Mouse (Mus musculus): ENCODE data around the gene Mark4. TPM values are rescaled to one million over a fixed set of nuclear protein-coding genes. Genes with fewer than 3 reads are reported as not detected.

Gene Mark4
- total RNA-seq, 2 experiments from 2014 or later, result 17.1 to 17.9 TPM

DNA sequence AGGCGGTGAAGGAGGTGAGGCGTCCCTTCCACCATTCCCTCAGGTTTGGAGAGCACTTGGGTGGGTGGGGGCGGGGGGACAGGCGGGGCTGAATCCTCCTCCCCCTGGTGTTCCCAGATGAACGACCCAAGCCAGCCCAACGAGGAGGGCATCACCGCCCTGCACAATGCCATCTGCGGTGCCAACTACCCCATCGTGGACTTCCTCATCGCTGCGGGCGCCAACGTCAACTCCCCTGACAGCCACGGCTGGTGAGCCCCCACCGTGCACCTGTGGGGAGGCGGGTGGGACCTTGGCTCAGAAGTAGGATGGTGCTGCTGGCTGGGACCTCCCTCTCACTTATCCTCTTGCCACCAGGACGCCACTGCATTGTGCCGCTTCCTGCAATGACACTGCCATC, 83.3 kb downstream of the Mark4 start:
- intact Hi-C loops (cut with DNase I), result no loop called here
- Histone ChIP-seq H3K27ac (no peak overlapping the region), H3K4me3 (no peak overlapping the region)
- no peak for TF ChIP-seq CTCF (IDR thresholded peaks at IDR 0.05)
- no peak for DNase-seq

Small RNA genes within 50 kb of the gene (microRNA-seq; reads per million reads assigned to microRNA genes)
- not detected for gene Mir343

Other genes starting within 250 kb of the Mark4 start
- 1 to 10 TPM; 1.9 to 2.9 TPM for gene Gpr4, start 246.3 kb downstream of the Mark4 start, total RNA-seq (2021)
- 10 to 100 TPM; 41.9 to 52.4 TPM for gene Opa3, start 230.5 kb downstream of the Mark4 start, total RNA-seq (2021)
- 10 to 100 TPM; 13.6 to 17.3 TPM for gene Vasp, start 187.0 kb downstream of the Mark4 start, total RNA-seq (2021)
- under 1 TPM in 1 of 2 experiments, not detected in 1; 0.74 TPM for gene Ppm1n, start 178.8 kb downstream of the Mark4 start, total RNA-seq (2021)
- gene Rtn2, start 176.2 kb downstream of the Mark4 start, total RNA-seq (2021), result 1,000 to 10,000 TPM in 1 of 2 experiments, 100 to 1,000 TPM in 1; 987 to 1,150 TPM
- under 1 TPM; 0.22 to 0.59 TPM for gene Fosb, start 148.8 kb downstream of the Mark4 start, total RNA-seq (2021)
- 10 to 100 TPM; 28.1 to 30.4 TPM for gene Ercc1, start 114.0 kb downstream of the Mark4 start, total RNA-seq (2021)
- gene Cd3eap, start 99.3 kb downstream of the Mark4 start, total RNA-seq (2021), result 10 to 100 TPM; 11.4 to 11.5 TPM
- 1 to 10 TPM; 2.1 to 4.9 TPM for gene Ppp1r13l, start 99.1 kb downstream of the Mark4 start, total RNA-seq (2021)
- 10 to 100 TPM in 1 of 2 experiments, 1 to 10 TPM in 1; 8.5 to 10.7 TPM for gene Ercc2, start 76.8 kb downstream of the Mark4 start, total RNA-seq (2021)
- under 1 TPM; 0.18 to 0.39 TPM for gene Klc3, start 54.7 kb downstream of the Mark4 start, total RNA-seq (2021)
- over 10,000 TPM; 32,173 to 47,719 TPM for gene Ckm, start 54.0 kb downstream of the Mark4 start, total RNA-seq (2021)
- gene Exoc3l2, start 4.5 kb upstream of the Mark4 start, total RNA-seq (2021), result under 1 TPM; 0.41 to 0.73 TPM
- gene Bloc1s3, start 49.5 kb upstream of the Mark4 start, total RNA-seq (2021), result 1 to 10 TPM; 1.7 to 2.1 TPM
- 1 to 10 TPM; 6.2 to 9.9 TPM for gene Trappc6a, start 49.6 kb upstream of the Mark4 start, total RNA-seq (2021)
- gene Nkpd1, start 59.0 kb upstream of the Mark4 start, total RNA-seq (2021), result not detected
- 10 to 100 TPM; 48.4 to 49.1 TPM for gene Ppp1r37, start 104.3 kb upstream of the Mark4 start, total RNA-seq (2021)
- gene Zfp296, start 118.5 kb upstream of the Mark4 start, total RNA-seq (2021), result under 1 TPM; 0.45 to 0.51 TPM
- gene Gemin7, start 118.8 kb upstream of the Mark4 start, total RNA-seq (2021), result 10 to 100 TPM; 73.4 to 74.2 TPM
- gene Clasrp, start 145.7 kb upstream of the Mark4 start, total RNA-seq (2021), result 10 to 100 TPM; 13.7 to 15.1 TPM
- 1 to 10 TPM; 5.1 to 7.9 TPM for gene Relb, start 170.6 kb upstream of the Mark4 start, total RNA-seq (2021)
- gene Clptm1, start 206.2 kb upstream of the Mark4 start, total RNA-seq (2021), result 10 to 100 TPM; 46.6 TPM
- not detected for gene Apoc2, start 219.1 kb upstream of the Mark4 start, total RNA-seq (2021)
- gene Gm44805, start 222.6 kb upstream of the Mark4 start, total RNA-seq (2021), result not detected
- gene Apoc4, start 222.7 kb upstream of the Mark4 start, total RNA-seq (2021), result not detected
- 1 to 10 TPM in 1 of 2 experiments, under 1 TPM in 1; 0.64 to 1.1 TPM for gene Apoc1, start 233.8 kb upstream of the Mark4 start, total RNA-seq (2021)
- 10 to 100 TPM; 38.0 to 61.8 TPM for gene Apoe, start 240.4 kb upstream of the Mark4 start, total RNA-seq (2021)